Mouse (Mus musculus) liver, embryonic 14.5 days (tissue): ENCODE results near the gene Acp5. TPM values are rescaled to one million over a fixed set of nuclear protein-coding genes. Genes with fewer than 3 reads are reported as not detected.

Experiments used
- ATAC-seq: fragments of 200-750 bp; cut with Nextera tagmentation; 2 replicates; pipeline ENCODE4 v1.8.0; 2017; ENCODE audit warnings: moderate number of reproducible peaks, mild to moderate bottlenecking, moderate library complexity; ENCODE audit not compliant: insufficient read depth
- DNase-seq, 3 experiments: peaks; one replicate each; pipeline ENCODE4 v3.0.0-alpha.2; 2012 to 2013; ENCODE audit warnings: low read depth in 3 of 3, low spot score in 3 of 3
- H3K27ac ChIP-seq: fragments of 300-500 bp; sonication (generic); 2 replicates; pipeline ENCODE4 v1.5.1; 2014; ENCODE audit warnings: moderate library complexity, mild to moderate bottlenecking, control low read depth, inconsistent platforms
- H3K27me3 ChIP-seq: fragments of 300-500 bp; sonication (generic); 2 replicates; pipeline ENCODE4 v1.6.1; 2014; ENCODE audit warnings: mild to moderate bottlenecking, low read length, moderate library complexity; ENCODE audit not compliant: control insufficient read depth, insufficient read depth
- H3K36me3 ChIP-seq: fragments of 300-500 bp; sonication (generic); replicated peaks from 2 replicates; pipeline ENCODE4 v1.6.1; 2014; ENCODE audit warnings: low read depth; ENCODE audit not compliant: control insufficient read depth, insufficient read depth
- H3K4me1 ChIP-seq, 2 experiments: fragments of 200-500 bp in 1 of 2; fragments of 300-500 bp in 1 of 2; sonication (generic) in 1 of 2; replicated peaks; 2 replicates each; pipeline ENCODE4 v1.6.1; 2012 to 2014; ENCODE audit warnings: antibody characterized with exemption in 1 of 2, inconsistent platforms in 1 of 2, low read length in 1 of 2; ENCODE audit not compliant: control insufficient read depth in 2 of 2, insufficient read depth in 2 of 2
- H3K4me2 ChIP-seq: fragments of 300-500 bp; sonication (generic); 2 replicates; pipeline ENCODE4 v1.6.1; 2014; ENCODE audit warnings: low read depth, mild to moderate bottlenecking, control low read depth, moderate library complexity
- H3K4me3 ChIP-seq, 2 experiments: fragments of 200-500 bp in 1 of 2; fragments of 300-500 bp in 1 of 2; sonication (generic) in 1 of 2; 2 replicates each; pipeline ENCODE4 v1.5.1; 2012 to 2014; ENCODE audit warnings: low read depth in 2 of 2, low read length in 2 of 2, mild to moderate bottlenecking in 2 of 2, control low read depth in 1 of 2, inconsistent platforms in 1 of 2, moderate library complexity in 1 of 2; ENCODE audit not compliant: insufficient read depth in 1 of 2
- H3K9ac ChIP-seq: fragments of 300-500 bp; sonication (generic); replicated peaks from 2 replicates; pipeline ENCODE4 v1.6.1; 2014; ENCODE audit warnings: mild to moderate bottlenecking, control low read depth, moderate library complexity
- H3K9me3 ChIP-seq: fragments of 300-500 bp; sonication (generic); 2 replicates; pipeline ENCODE4 v1.6.1; 2016; ENCODE audit warnings: low read length, mixed read lengths; ENCODE audit not compliant: control insufficient read depth
- CTCF ChIP-seq: IDR thresholded peaks from 2 replicates; pipeline ENCODE4 v1.5.1; 2016; ENCODE audit warnings: antibody characterized with exemption, low read depth, control low read depth
- EP300 ChIP-seq: IDR thresholded peaks from 2 replicates; pipeline ENCODE4 v1.6.1; 2016; ENCODE audit warnings: antibody characterized with exemption, low read depth
- WGBS: fragments of 180-500 bp; shearing (Covaris S2); extraction: QIAGEN DNeasy Blood & Tissue Kit; methylation state at CpG from one replicate; pipeline ENCODE4 v1.1.7; 2014; ENCODE audit not compliant: insufficient replicate concordance; 5-methylcytosine and 5-hydroxymethylcytosine counted together
- polyA plus RNA-seq, 2 experiments: library from polyadenylated mRNA; depleted of rRNA in 1 of 2; stranded (reverse) in 1 of 2; unstranded in 1 of 2; fragments of >200 nt; fragmentation: Nextera tagmentation in 1 of 2; extraction: Ambion mirVana in 1 of 2; gene quantifications; 2 replicates each; pipeline versions ENCODE4 v1.2.1 to v1.2.3; 2012 to 2014

The Acp5 gene
- polyA plus RNA-seq, 2 experiments = 181 to 195 TPM

DNA sequence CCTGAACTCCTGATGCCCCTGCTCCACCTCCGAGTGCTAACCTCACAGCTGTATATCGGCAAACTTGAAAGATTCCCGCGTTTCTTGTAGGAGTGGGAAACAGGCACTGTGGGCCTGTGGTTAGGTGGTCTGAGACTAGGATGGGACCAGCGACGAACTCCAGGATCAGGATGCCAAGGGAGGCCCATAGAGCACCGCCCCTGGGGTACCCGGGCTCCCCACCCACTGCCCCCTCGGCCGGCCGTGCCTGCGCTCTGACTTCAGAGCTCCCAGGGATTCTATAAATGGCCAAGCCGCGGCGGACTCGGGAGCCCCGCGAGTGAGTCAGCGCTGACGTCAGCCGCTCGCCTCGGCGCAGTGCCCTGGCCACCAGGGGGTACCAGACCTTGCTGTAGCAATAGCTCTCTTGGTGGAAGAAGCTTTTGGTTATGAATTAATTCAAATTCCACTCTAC lies 39.6 kb downstream of the Acp5 start:
- DNase-seq = peak; percentile 55 to 66 (median 57)
- no peaks in the 10 kb centered on the region for H3K36me3 ChIP-seq
- TF ChIP-seq EP300 = no peak
- peak; percentile 91 for TF ChIP-seq CTCF
- H3K27me3 ChIP-seq = peaks cover 24% of the 10 kb centered on the region
- H3K4me3 ChIP-seq = peak overlapping the region; percentile 28 to 44
- 2% methylated on average over 24 of the region's 24 CpGs for WGBS
- ATAC-seq = peak; percentile 78
- H3K27ac ChIP-seq = no peak overlapping the region
- H3K4me1 ChIP-seq = peaks cover 0 to 3% of the 10 kb centered on the region in 2 experiments; a peak in 1 of 4 replicates
- peak overlapping the region; percentile 69 for H3K9ac ChIP-seq
- H3K4me2 ChIP-seq = peak overlapping the region; percentile 69
- H3K9me3 ChIP-seq = no peaks in the 10 kb centered on the region

DNA sequence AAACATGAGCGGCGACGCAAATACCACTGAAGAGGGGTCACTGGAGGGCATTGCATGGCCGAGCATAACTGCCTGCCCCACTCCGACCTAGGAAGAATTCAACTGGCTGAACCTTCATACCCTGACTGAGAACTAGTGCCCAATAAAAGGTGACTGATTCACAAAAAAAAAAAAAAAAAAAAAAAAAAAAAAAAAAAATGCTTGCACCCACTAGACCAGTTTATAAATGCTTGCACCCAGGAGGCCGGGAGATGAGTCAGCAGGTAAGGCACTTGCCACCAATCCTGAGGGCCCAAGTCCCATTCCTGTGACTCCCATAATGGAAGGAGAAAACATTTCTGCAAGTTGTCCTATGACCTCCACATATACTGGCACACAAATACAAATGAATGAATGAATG lies 42.8 kb downstream of the Acp5 start:
- Histone ChIP-seq H3K4me3 (no peak overlapping the region), H3K36me3 (no peaks in the 10 kb centered on the region), H3K4me2 (no peak overlapping the region), H3K9me3 (no peaks in the 10 kb centered on the region), H3K9ac (no peak overlapping the region), H3K4me1 (peaks cover 0 to 3% of the 10 kb centered on the region in 2 experiments; a peak in 1 of 4 replicates), H3K27ac (no peak overlapping the region), H3K27me3 (no peaks in the 10 kb centered on the region; the same call in none of the 2 replicates)
- WGBS = 76% methylated on average over 6 of the region's 6 CpGs
- TF ChIP-seq EP300 (no peak), CTCF (no peak)
- DNase-seq = no peak
- no peak for ATAC-seq

DNA sequence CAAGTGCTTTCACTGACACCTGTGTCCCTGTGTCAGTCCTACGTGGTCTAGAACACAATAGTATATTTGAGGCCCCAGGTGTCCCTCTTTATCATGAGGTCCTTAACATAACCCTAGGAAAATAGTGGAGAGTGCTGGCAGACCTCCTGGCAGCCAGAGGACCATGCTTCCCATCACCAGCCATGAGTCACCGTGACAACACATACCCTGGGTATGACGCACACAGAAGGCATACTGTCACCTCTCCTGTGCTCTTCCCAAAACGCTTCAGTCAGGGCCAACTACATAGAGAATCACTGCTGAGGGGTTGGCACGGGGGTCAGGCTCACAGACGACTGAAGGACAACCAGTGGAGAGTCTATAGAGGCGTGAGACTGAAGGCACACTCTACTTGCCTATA lies 45.5 kb downstream of the Acp5 start:
- no peak overlapping the region for H3K4me2 ChIP-seq
- no peak overlapping the region for H3K4me3 ChIP-seq
- TF ChIP-seq EP300 (no peak), CTCF (no peak)
- H3K9ac ChIP-seq = no peak overlapping the region
- peaks cover 0 to 5% of the 10 kb centered on the region in 2 experiments; a peak in 3 of 4 replicates for H3K4me1 ChIP-seq
- ATAC-seq = no peak
- 77% methylated on average over 7 of the region's 7 CpGs for WGBS
- no peaks in the 10 kb centered on the region for H3K9me3 ChIP-seq
- no peak for DNase-seq
- H3K36me3 ChIP-seq = no peaks in the 10 kb centered on the region
- H3K27me3 ChIP-seq = no peaks in the 10 kb centered on the region
- no peak overlapping the region for H3K27ac ChIP-seq

- no peak overlapping the region for H3K9ac ChIP-seq
- peaks cover 0 to 5% of the 10 kb centered on the region in 2 experiments; a peak in 3 of 4 replicates for H3K4me1 ChIP-seq
- H3K36me3 ChIP-seq = no peaks in the 10 kb centered on the region
- no peak overlapping the region for H3K4me2 ChIP-seq
- no peak overlapping the region for H3K27ac ChIP-seq
- DNase-seq (no peak), ATAC-seq (no peak)
- no peak overlapping the region for H3K4me3 ChIP-seq
- H3K9me3 ChIP-seq = no peaks in the 10 kb centered on the region
- WGBS = 92% methylated on average over 7 of the region's 7 CpGs
- TF ChIP-seq EP300 (no peak), CTCF (0 out of 2 replicates have a peak, but pooled peaks have one; percentile 8)
- no peaks in the 10 kb centered on the region for H3K27me3 ChIP-seq
Measured at GRCm38 (mm10) chr9:22089281-22089680, 46.2 kb downstream of the Acp5 start.

GRCm38 (mm10) chr9:22087034-22087618 lies 48.4 kb downstream of the Acp5 start:
- Histone ChIP-seq H3K4me2 (no peak overlapping the region), H3K27me3 (no peaks in the 10 kb centered on the region), H3K36me3 (no peaks in the 10 kb centered on the region), H3K4me3 (no peak overlapping the region), H3K9ac (no peak overlapping the region), H3K27ac (no peak overlapping the region), H3K4me1 (peaks cover 0 to 5% of the 10 kb centered on the region in 2 experiments; a peak in 3 of 4 replicates), H3K9me3 (no peaks in the 10 kb centered on the region)
- ATAC-seq = no peak
- no peak for DNase-seq
- TF ChIP-seq EP300 (no peak), CTCF (no peak)
- WGBS = 61% methylated on average over 2 of the region's 2 CpGs
